Mouse (Mus musculus): Measurements from ENCODE around the gene Mtmr12. TPM values are rescaled to one million over a fixed set of nuclear protein-coding genes. Genes with fewer than 3 reads are reported as not detected.
"Not testable (repeated sequence)": the region's sequence is repeated elsewhere in the genome, so short reads cannot be mapped to it uniquely, and the experiment has no call there.

Gene Mtmr12
- total and polyA plus RNA-seq, 3 experiments, result 7.4 to 9.2 (median 8.8) TPM

GRCm38 (mm10) chr15:12201856-12202255 is 3.0 kb upstream of the Mtmr12 start:
- no peak for TF ChIP-seq CTCF (IDR thresholded peaks at IDR 0.05)
- TF ChIP-seq EP300 (IDR thresholded peaks at IDR 0.05; ENCODE audit: insufficient read depth, low read depth, low read length), result no peak
- TF ChIP-seq POLR2A (IDR thresholded peaks at IDR 0.05; ENCODE audit: insufficient read depth, low read depth, low read length), result no peak
- Histone ChIP-seq H3K9ac (ENCODE audit: low read depth, low read length) (no peak overlapping the region), H3K4me3 (no peak overlapping the region), H3K4me1 (ENCODE audit: control insufficient read depth, insufficient read depth, low read length) (peaks cover 9% of the 10 kb centered on the region), H3K79me2 (replicated peaks; ENCODE audit: control insufficient read depth, insufficient read depth, low read length) (no peaks in the 10 kb centered on the region; the same call in 1 of the 2 replicates), H3K27me3 (ENCODE audit: control insufficient read depth, insufficient read depth, low read length) (no peaks in the 10 kb centered on the region), H3K36me3 (ENCODE audit: control insufficient read depth, insufficient read depth, low read length) (no peaks in the 10 kb centered on the region; the same call in 1 of the 2 replicates), H3K27ac (no peak overlapping the region)
- no peak for DNase-seq
- intact Hi-C loops (cut with DNase I), result loop anchor here (10.0 kb wide), 3 partner anchors 373 to 623 kb away; partner anchors contain the start of genes 6030458C11Rik and Drosha

DNA sequence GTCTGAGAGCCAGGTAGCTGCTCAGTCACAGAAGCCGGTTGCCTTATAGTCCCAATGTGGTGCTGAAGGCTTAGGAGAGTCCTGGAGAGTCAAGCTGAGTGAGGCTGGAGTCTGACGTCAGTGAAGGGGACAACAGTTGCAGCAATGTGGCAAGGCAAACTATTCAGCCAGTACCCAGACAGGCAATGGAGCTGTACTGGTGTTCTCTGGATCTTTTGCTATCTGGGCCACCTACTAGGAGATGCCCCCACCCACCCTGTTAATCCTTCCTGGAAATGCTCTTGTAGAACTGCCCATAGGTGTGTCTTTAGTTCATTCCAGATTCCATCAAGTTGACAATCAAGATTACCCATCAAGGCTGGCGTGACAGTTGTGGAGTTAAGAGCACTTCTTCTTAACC is 2.4 kb upstream of the Mtmr12 start:
- no peak for DNase-seq
- Histone ChIP-seq H3K79me2 (replicated peaks; ENCODE audit: control insufficient read depth, insufficient read depth, low read length) (no peaks in the 10 kb centered on the region; the same call in 1 of the 2 replicates), H3K4me3 (no peak overlapping the region), H3K4me1 (ENCODE audit: control insufficient read depth, insufficient read depth, low read length) (peaks cover 9% of the 10 kb centered on the region), H3K27me3 (ENCODE audit: control insufficient read depth, insufficient read depth, low read length) (no peaks in the 10 kb centered on the region), H3K27ac (no peak overlapping the region), H3K9ac (ENCODE audit: low read depth, low read length) (no peak overlapping the region), H3K36me3 (ENCODE audit: control insufficient read depth, insufficient read depth, low read length) (no peaks in the 10 kb centered on the region; the same call in 1 of the 2 replicates)
- intact Hi-C loops (cut with DNase I), result loop anchor here (10.0 kb wide), 3 partner anchors 372 to 622 kb away; partner anchors contain the start of genes 6030458C11Rik and Drosha
- TF ChIP-seq CTCF (IDR thresholded peaks at IDR 0.05), result no peak
- WGBS, result 94% methylated on average over 3 of the region's 3 CpGs

GRCm38 (mm10) chr15:12203008-12203407 is 1.8 kb upstream of the Mtmr12 start:
- not testable (repeated sequence) for H3K4me3 ChIP-seq; H3K27me3 ChIP-seq (ENCODE audit: control insufficient read depth, insufficient read depth, low read length); H3K9ac ChIP-seq (ENCODE audit: low read depth, low read length); H3K27ac ChIP-seq; H3K36me3 ChIP-seq (ENCODE audit: control insufficient read depth, insufficient read depth, low read length); H3K79me2 ChIP-seq (replicated peaks; ENCODE audit: control insufficient read depth, insufficient read depth, low read length); DNase-seq
- 92% methylated on average over 5 of the region's 5 CpGs for WGBS
- intact Hi-C loops (cut with DNase I), result loop anchor here (10.0 kb wide), 3 partner anchors 372 to 622 kb away; partner anchors contain the start of genes 6030458C11Rik and Drosha
- peaks cover 12% of the 10 kb centered on the region for H3K4me1 ChIP-seq (ENCODE audit: control insufficient read depth, insufficient read depth, low read length)

- Histone ChIP-seq H3K9ac (ENCODE audit: low read depth, low read length) (0 out of 2 replicates have a peak overlapping the region, but pooled peaks have one; percentile 19), H3K27ac (no peak overlapping the region; the same call in 1 of the 2 replicates), H3K4me1 (ENCODE audit: control insufficient read depth, insufficient read depth, low read length) (peaks cover 12% of the 10 kb centered on the region), H3K27me3 (ENCODE audit: control insufficient read depth, insufficient read depth, low read length) (no peaks in the 10 kb centered on the region), H3K79me2 (replicated peaks; ENCODE audit: control insufficient read depth, insufficient read depth, low read length) (peaks cover 4% of the 10 kb centered on the region), H3K36me3 (ENCODE audit: control insufficient read depth, insufficient read depth, low read length) (no peaks in the 10 kb centered on the region; the same call in 1 of the 2 replicates), H3K4me3 (peak overlapping the region; percentile 53)
- 31% methylated on average over 10 of the region's 10 CpGs for WGBS
- TF ChIP-seq EP300 (IDR thresholded peaks at IDR 0.05; ENCODE audit: insufficient read depth, low read depth, low read length) (no peak), POLR2A (IDR thresholded peaks at IDR 0.05; ENCODE audit: insufficient read depth, low read depth, low read length) (no peak), CTCF (IDR thresholded peaks at IDR 0.05) (no peak)
- intact Hi-C loops (cut with DNase I), result loop anchor here (2.0 to 10.0 kb wide), 4 partner anchors 45 to 621 kb away; partner anchors contain the start of genes 6030458C11Rik and Drosha
- no peak for DNase-seq
These were observed 1.1 kb upstream of the Mtmr12 start for GRCm38 (mm10) chr15:12203512-12204318.

DNA sequence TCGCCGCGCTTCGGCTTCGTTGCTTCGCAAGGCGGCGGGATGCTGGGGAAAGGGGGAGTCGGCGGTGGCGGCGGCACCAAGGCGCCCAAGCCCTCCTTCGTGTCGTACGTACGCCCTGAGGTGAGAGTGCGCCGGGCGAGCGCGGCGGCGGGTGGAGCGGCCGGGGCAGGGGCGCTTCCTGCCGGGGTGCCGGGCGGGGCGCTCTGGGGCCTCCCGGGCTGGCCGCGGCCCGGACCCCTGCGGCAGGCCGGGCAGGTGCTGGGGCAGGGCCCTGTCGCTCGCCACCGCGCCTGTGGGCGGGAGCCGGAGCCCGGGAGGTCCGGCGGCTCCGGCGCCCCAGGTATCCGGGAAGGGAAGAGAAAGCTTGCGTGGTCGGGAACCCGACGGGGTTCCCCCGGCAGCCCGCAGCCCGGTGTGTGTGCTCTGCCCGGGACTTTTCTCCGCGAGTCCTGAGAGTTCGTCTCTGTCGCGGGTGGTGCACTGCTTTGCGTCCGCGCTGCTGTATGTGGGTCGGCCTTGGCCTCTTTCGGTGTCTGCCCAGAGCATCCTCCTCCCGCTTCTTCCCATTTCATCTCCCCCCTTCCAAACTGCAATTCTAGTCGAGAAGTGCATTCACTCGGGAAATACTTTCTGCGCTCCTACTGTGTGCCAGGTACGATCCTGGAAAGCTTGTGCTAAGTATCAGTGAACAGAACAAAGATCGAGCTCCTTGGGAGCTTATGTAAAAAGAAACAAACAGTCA is 503 bp downstream of the Mtmr12 start:
- intact Hi-C loops (cut with DNase I), result loop anchor here (1.0 to 10.0 kb wide), 5 partner anchors 38 to 619 kb away; partner anchors contain the start of genes 6030458C11Rik and Drosha
- Histone ChIP-seq H3K27ac (peak overlapping the region; percentile 95), H3K4me3 (peak overlapping the region; percentile 84), H3K79me2 (replicated peaks; ENCODE audit: control insufficient read depth, insufficient read depth, low read length) (peaks cover 10% of the 10 kb centered on the region), H3K27me3 (ENCODE audit: control insufficient read depth, insufficient read depth, low read length) (no peaks in the 10 kb centered on the region), H3K36me3 (ENCODE audit: control insufficient read depth, insufficient read depth, low read length) (no peaks in the 10 kb centered on the region; the same call in 1 of the 2 replicates), H3K9ac (ENCODE audit: low read depth, low read length) (peak overlapping the region; percentile 94), H3K4me1 (ENCODE audit: control insufficient read depth, insufficient read depth, low read length) (peaks cover 12% of the 10 kb centered on the region)
- TF ChIP-seq EP300 (IDR thresholded peaks at IDR 0.05; ENCODE audit: insufficient read depth, low read depth, low read length), result no peak
- no peak for DNase-seq
- 1% methylated on average over 61 of the region's 73 CpGs for WGBS
